Mouse (Mus musculus) liver, adult 2 months (tissue): Measurements from ENCODE around the gene Cerk. TPM values are rescaled to one million over a fixed set of nuclear protein-coding genes. Genes with fewer than 3 reads are reported as not detected.

Source experiments
- DNase-seq: peaks from one replicate; pipeline ENCODE4 v3.0.0-alpha.2; 2011; ENCODE audit warnings: low read depth, low spot score; ENCODE audit errors: extremely low read depth
- H3K27ac ChIP-seq: fragments of 200-500 bp; replicated peaks from 2 replicates; pipeline ENCODE4 v1.5.1; 2012; ENCODE audit warnings: low read depth, mild to moderate bottlenecking, control low read depth, inconsistent platforms, low read length; ENCODE audit not compliant: insufficient read depth
- H3K27me3 ChIP-seq: fragments of 200-500 bp; 2 replicates; pipeline ENCODE4 v1.6.1; 2012; ENCODE audit warnings: mild to moderate bottlenecking, moderate library complexity, low read length, inconsistent platforms; ENCODE audit not compliant: control insufficient read depth, insufficient read depth
- H3K36me3 ChIP-seq: fragments of 200-500 bp; 2 replicates; pipeline ENCODE4 v1.6.1; 2012; ENCODE audit warnings: low read length, inconsistent platforms; ENCODE audit not compliant: control insufficient read depth, insufficient read depth
- H3K4me1 ChIP-seq: fragments of 200-500 bp; 2 replicates; pipeline ENCODE4 v1.6.1; 2011; ENCODE audit warnings: low read length; ENCODE audit not compliant: control insufficient read depth, insufficient read depth
- H3K4me3 ChIP-seq: fragments of 200-500 bp; 2 replicates; pipeline ENCODE4 v1.5.1; 2011; ENCODE audit warnings: low read depth, mild to moderate bottlenecking, control low read depth, low read length, moderate library complexity; ENCODE audit not compliant: insufficient read depth
- H3K79me2 ChIP-seq: fragments of 200-500 bp; 2 replicates; pipeline ENCODE4 v1.6.1; 2012; ENCODE audit warnings: inconsistent platforms, mild to moderate bottlenecking, low read length, moderate library complexity; ENCODE audit not compliant: control insufficient read depth, insufficient read depth
- H3K9ac ChIP-seq: fragments of 200-500 bp; 2 replicates; pipeline ENCODE4 v1.6.1; 2012; ENCODE audit warnings: low read depth, mild to moderate bottlenecking, control low read depth, inconsistent platforms, low read length
- CTCF ChIP-seq: fragments of 200-500 bp; IDR thresholded peaks from 2 replicates; pipeline ENCODE4 v1.5.1; 2011; ENCODE audit warnings: low read depth, low read length, control low read depth
- POLR2A ChIP-seq: fragments of 200-500 bp; IDR thresholded peaks from 2 replicates; pipeline ENCODE4 v1.6.1; 2011; ENCODE audit warnings: low read length, control low read depth; ENCODE audit not compliant: insufficient read depth; ENCODE audit errors: extremely low read depth
- WGBS: fragments of 180-500 bp; shearing (Covaris S2); methylation state at CpG from one replicate; pipeline ENCODE4 v1.1.7; 2018; 5-methylcytosine and 5-hydroxymethylcytosine counted together
- polyA plus RNA-seq: library from polyadenylated mRNA; depleted of rRNA; stranded (reverse); fragments of >200 nt; gene quantifications from 2 replicates; pipeline ENCODE4 v1.2.3, GENCODE M21; 2012; rRNA removed
- total RNA-seq: library from RNA; depleted of rRNA; stranded (reverse); fragments of >200 nt; gene quantifications from 2 replicates; pipeline ENCODE4 v1.2.3, GENCODE M21; 2014; rRNA removed

Cerk gene
- total and polyA plus RNA-seq, 2 experiments: 2.7 to 3.0 TPM

DNA sequence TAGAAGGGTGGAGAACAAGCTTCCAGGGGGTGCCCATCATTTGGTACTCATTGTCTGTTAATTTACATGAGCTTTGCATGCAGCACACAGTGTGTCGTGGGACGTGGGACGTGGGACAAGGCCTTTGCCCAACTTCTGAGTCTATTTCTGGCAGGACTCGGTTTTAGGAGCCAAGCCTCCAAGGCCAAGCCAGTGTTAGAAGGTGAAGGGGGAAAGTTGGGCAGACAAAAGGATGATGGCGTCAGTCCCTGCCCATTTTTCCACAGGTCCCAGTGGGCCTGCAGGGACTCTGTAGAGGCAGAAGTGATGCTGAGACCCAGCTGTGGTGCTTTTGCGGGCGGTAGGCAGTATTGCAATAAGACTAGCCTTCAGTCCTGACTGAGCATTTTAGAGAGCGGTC is 95.4 kb downstream of the Cerk start:
- TF ChIP-seq CTCF: no peak
- no peak for TF ChIP-seq POLR2A
- 85% methylated on average over 8 of the region's 8 CpGs for WGBS
- DNase-seq: no peak
- no peaks in the 10 kb centered on the region for H3K27me3 ChIP-seq
- H3K27ac ChIP-seq: peak overlapping the region; percentile 95
- H3K79me2 ChIP-seq: peaks cover 11% of the 10 kb centered on the region; the same call in 1 of the 2 replicates
- H3K4me3 ChIP-seq: no peak overlapping the region
- no peak overlapping the region for H3K9ac ChIP-seq
- peaks cover 40% of the 10 kb centered on the region for H3K4me1 ChIP-seq
- H3K36me3 ChIP-seq: no peaks in the 10 kb centered on the region

DNA sequence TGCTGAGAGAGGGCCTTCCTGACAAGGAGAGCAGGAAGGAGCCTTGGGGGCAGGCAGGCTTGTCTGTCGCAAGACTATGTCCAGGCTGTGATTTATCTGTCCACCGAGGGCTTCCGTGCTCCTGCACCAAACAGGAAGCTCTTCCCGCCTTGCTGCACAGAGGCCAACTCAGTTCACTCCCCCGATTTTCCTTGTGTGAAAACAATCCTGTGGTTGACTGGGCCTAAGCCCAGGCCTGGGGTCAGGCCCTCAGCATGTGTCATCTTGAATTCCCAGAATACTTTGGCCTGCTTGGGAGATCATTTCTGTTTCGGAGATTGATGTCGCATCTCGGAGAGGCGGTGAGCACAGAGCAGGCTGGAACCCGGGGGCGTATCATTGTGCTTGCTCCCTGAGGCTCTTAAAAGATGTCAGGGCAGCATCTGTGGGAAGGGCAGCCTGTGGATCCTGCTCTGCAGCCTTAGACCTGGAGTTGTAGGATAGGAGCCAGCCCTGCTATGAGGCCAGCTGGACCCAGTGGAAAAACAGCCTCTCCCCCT is 95.9 kb downstream of the Cerk start:
- Histone ChIP-seq H3K27me3 (no peaks in the 10 kb centered on the region), H3K4me3 (no peak overlapping the region), H3K4me1 (peaks cover 40% of the 10 kb centered on the region), H3K79me2 (peaks cover 11% of the 10 kb centered on the region; the same call in 1 of the 2 replicates), H3K9ac (no peak overlapping the region), H3K27ac (peak overlapping the region; percentile 95), H3K36me3 (no peaks in the 10 kb centered on the region)
- peak; percentile 61 for DNase-seq
- TF ChIP-seq CTCF (no peak), POLR2A (no peak)
- 14% methylated on average over 11 of the region's 11 CpGs for WGBS

Other genes starting within 250 kb of the Cerk start
- 2.4 and 3.7 TPM in 2 replicates for gene Celsr1, start 152.4 kb downstream of the Cerk start, total RNA-seq
- gene Celsr1, start 152.4 kb downstream of the Cerk start, polyA plus RNA-seq: 11.5 and 12.4 TPM in 2 replicates
- gene Gramd4, start 128.4 kb downstream of the Cerk start, total RNA-seq: 2.4 and 3.8 TPM in 2 replicates
- gene Gramd4, start 128.4 kb downstream of the Cerk start, polyA plus RNA-seq: 5.6 and 6.0 TPM in 2 replicates
- gene Tbc1d22a, start 28.3 kb upstream of the Cerk start, total RNA-seq: 9.6 and 13.2 TPM in 2 replicates
- gene Tbc1d22a, start 28.3 kb upstream of the Cerk start, polyA plus RNA-seq: 14.1 and 14.3 TPM in 2 replicates